Mouse (Mus musculus) C2C12 (cell line): ENCODE data around the gene Reep1. TPM values are rescaled to one million over a fixed set of nuclear protein-coding genes. Genes with fewer than 3 reads are reported as not detected.

Experiments used
- H3K27me3 ChIP-seq: one replicate; pipeline ENCODE4 v1.6.1; 2011; ENCODE audit not compliant: control insufficient read depth, insufficient read depth, insufficient read length
- H3K36me3 ChIP-seq: one replicate; pipeline ENCODE4 v1.6.1; 2011; ENCODE audit not compliant: control insufficient read depth, insufficient read depth
- H3K4me3 ChIP-seq: one replicate; pipeline ENCODE4 v1.5.1; 2011; ENCODE audit warnings: mild to moderate bottlenecking, control low read depth; ENCODE audit not compliant: poor library complexity, insufficient read depth, severe bottlenecking
- H3K79me2 ChIP-seq: one replicate; pipeline ENCODE4 v1.6.1; 2011; ENCODE audit not compliant: control insufficient read depth, insufficient read depth
- H3K79me3 ChIP-seq: one replicate; pipeline ENCODE4 v1.6.1; 2011; ENCODE audit warnings: low read depth, control low read depth
- H3ac ChIP-seq: one replicate; pipeline ENCODE3; 2011; ENCODE audit warnings: low read depth; ENCODE audit not compliant: control insufficient read depth, insufficient read length
- CEBPB ChIP-seq: IDR thresholded peaks from one replicate; pipeline ENCODE4 v1.6.1; 2011; ENCODE audit warnings: low read depth, mild to moderate bottlenecking, control low read depth, moderate library complexity
- CTCF ChIP-seq: IDR thresholded peaks from one replicate; pipeline ENCODE4 v1.5.1; 2011; ENCODE audit not compliant: control insufficient read depth, insufficient read depth, insufficient read length
- FOSL1 ChIP-seq: IDR thresholded peaks from one replicate; pipeline ENCODE4 v1.8.0; 2011; ENCODE audit warnings: mild to moderate bottlenecking, low read length; ENCODE audit not compliant: poor library complexity, insufficient read depth, severe bottlenecking
- MAX ChIP-seq: IDR thresholded peaks from one replicate; pipeline ENCODE4 v1.6.1; 2011; ENCODE audit warnings: mild to moderate bottlenecking, control low read depth
- MYOD1 ChIP-seq: IDR thresholded peaks from one replicate; pipeline ENCODE4 v1.6.1; 2011; ENCODE audit warnings: low read depth; ENCODE audit not compliant: control insufficient read depth, insufficient read length
- MYOG ChIP-seq: IDR thresholded peaks from one replicate; pipeline ENCODE4 v1.6.1; 2011; ENCODE audit not compliant: control insufficient read depth, insufficient read length; ENCODE audit errors: extremely low read depth
- USF1 ChIP-seq: IDR thresholded peaks from one replicate; pipeline ENCODE4 v1.6.1; 2011; ENCODE audit warnings: low read depth, mild to moderate bottlenecking, control low read depth, moderate library complexity
- polyA plus RNA-seq: library from polyadenylated mRNA; unstranded; fragments of >200 nt; fragmentation: generic; extraction: Trizol; gene quantifications from one replicate; pipeline ENCODE4 v1.2.1, GENCODE M21; 2012; ENCODE audit warnings: missing spikeins

The Reep1 gene
- polyA plus RNA-seq, 1 experiment: 0.14 TPM

DNA sequence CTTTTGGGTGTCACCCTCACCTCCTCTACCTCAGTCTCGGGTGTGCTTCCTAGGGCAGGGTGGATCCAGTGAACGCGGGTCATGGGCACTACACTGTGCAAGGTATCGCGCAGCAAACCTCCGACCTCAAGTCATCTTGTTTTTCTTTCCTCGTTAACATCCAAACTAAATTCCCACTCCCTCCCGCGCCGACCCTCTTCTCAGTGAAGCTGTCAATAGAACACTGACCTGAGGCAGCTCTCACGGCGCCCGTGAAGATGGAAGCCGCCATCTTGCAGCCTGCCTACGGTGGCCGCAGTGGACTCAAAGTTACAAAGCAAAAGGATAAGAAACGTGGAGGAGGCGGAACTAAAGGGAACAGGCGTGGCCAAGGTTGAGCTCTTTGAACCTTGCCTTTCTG, 116.1 kb downstream of the Reep1 start:
- no peaks in the 10 kb centered on the region for H3K36me3 ChIP-seq

DNA sequence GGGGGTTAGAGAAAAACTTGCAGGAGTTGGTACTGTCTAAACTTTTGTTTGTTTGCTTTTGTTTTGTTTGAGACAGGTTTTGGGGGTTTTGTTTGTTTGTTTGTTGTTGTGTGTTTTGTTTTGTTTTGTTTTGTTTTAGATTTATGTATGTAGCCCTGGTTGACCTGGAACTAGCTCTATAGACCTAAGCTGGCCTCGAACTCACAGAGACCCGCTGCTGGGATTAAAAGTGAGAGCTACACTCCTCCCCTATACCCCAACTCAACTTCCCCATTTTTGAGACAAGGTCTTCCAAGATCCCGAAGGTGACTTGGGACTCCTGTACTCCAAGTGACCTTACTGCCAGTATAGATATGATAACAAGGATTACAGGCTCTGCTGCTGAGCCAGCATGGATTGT, 116.6 kb downstream of the Reep1 start:
- Histone ChIP-seq H3ac (no peak overlapping the region), H3K79me3 (peaks cover 13% of the 10 kb centered on the region), H3K27me3 (no peaks in the 10 kb centered on the region), H3K4me3 (no peak overlapping the region), H3K79me2 (peaks cover 38% of the 10 kb centered on the region), H3K36me3 (no peaks in the 10 kb centered on the region)
- TF ChIP-seq USF1: no peak
- no peak for TF ChIP-seq MYOD1
- TF ChIP-seq CEBPB: no peak
- TF ChIP-seq MAX: no peak
- no peak for TF ChIP-seq FOSL1
- TF ChIP-seq MYOG: no peak
- TF ChIP-seq CTCF: no peak

More for the DNA sequence above, 116.1 kb downstream of the Reep1 start:
- H3K79me3 ChIP-seq: peaks cover 13% of the 10 kb centered on the region
- TF ChIP-seq MYOD1 (no peak), CEBPB (no peak), MAX (peak; percentile 81)
- no peaks in the 10 kb centered on the region for H3K27me3 ChIP-seq
- peaks cover 38% of the 10 kb centered on the region for H3K79me2 ChIP-seq
- peak overlapping the region; percentile 83 for H3K4me3 ChIP-seq
- H3ac ChIP-seq: peak overlapping the region; percentile 94

DNA sequence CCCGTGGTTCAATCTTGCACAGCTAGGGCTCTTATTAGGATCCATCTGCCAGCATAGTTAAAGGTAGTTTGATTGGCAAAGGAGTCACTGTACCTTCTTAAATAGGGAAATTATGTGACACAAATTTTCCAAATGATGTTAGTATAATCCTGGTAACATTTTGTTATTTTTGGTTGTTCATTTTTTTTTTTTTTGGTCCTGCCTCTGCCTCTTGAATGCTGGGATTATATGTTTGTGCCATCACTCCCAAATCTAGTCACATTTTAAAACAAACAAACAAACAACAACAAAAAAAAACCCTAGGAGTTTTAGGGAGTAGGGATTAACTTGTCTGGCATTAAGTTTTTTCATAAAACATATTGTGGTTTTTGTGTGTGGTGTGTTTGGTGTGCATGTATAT, 119.5 kb downstream of the Reep1 start, which contains the start of gene Mrpl35:
Mrpl35 (minus strand) TSS at position 101 of the 400 bp plus-strand sequence.
- Histone ChIP-seq H3K79me2 (peaks cover 24% of the 10 kb centered on the region), H3K36me3 (no peaks in the 10 kb centered on the region), H3K79me3 (peaks cover 10% of the 10 kb centered on the region), H3ac (no peak within 1 kb of the TSS), H3K4me3 (no peak within 1 kb of the TSS), H3K27me3 (no peaks in the 10 kb centered on the region)
- TF ChIP-seq MYOD1 (no peak), MAX (no peak), USF1 (no peak), MYOG (no peak), FOSL1 (no peak), CEBPB (no peak), CTCF (no peak)

DNA sequence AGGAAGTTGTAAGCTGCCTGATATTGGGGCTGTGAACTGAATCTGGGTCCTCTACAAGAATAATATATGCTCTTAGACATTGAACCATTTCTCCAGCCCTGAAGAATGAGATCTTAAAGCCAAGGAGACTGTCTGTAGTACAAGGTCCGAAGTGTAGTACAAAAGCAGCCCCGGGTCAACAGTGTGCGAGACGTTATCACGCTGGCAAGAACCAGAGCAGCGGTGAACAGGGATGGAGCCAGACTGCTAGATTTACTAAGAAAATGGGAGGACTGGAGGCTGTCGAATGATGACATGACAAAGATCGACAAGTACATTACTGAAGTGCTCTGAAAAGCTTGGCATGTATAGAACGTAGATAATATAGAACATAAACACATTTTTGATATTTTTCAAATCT, 122.4 kb downstream of the Reep1 start:
- Histone ChIP-seq H3K79me3 (peaks cover 30% of the 10 kb centered on the region), H3K4me3 (no peak overlapping the region), H3ac (no peak overlapping the region), H3K36me3 (peaks cover 15% of the 10 kb centered on the region), H3K27me3 (no peaks in the 10 kb centered on the region), H3K79me2 (peaks cover 35% of the 10 kb centered on the region)
- no peak for TF ChIP-seq CTCF
- no peak for TF ChIP-seq CEBPB
- TF ChIP-seq MYOG: no peak
- no peak for TF ChIP-seq USF1
- TF ChIP-seq MAX: no peak
- TF ChIP-seq MYOD1: no peak
- TF ChIP-seq FOSL1: no peak

DNA sequence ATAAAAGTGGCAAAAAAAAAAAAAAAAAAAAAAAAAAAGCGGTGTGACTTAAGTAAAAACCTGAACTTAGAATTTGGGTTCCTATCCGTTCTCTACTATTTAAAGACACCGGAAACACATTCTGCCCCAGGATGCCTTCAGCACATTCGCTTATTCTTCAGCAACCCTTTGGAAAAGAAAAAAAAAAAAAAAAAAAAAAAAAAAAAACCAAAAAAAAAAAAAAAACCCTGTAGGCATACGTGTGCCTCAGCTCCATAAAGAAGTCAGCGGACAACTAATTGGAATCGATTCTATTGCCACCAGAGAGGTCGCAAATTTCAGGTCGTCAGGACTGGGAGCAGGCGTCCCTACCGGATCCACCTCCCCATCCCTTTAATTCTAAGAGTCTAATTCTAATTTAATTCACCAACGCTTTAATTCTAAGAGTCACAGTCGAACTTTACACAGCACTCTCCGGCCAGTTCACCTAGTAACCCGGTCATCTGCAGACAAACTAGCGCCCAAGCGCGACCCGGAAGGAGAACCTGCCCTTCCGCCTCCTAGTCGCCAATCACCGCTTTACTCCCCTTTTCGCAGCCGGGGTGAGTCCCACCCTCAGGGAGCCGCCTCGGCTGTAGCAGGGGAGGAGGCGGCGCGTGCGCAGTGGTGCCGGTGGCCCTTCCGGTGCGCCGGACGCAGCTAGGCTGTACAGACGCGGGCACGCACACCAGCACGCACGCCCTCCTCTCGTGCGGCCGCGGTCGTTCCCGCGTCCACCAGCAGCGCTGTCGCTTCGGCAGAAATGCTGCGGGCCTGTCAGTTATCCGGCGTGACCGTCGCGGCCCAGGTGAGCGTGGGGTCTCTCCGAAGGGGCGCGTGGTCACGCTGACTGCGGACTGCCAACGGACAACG, 123.6 kb downstream of the Reep1 start, which contains the start of gene Immt:
Immt (plus strand) TSS at position 642 of the 891 bp plus-strand sequence.
- Histone ChIP-seq H3ac (peak within 1 kb of the TSS; percentile 96), H3K4me3 (peak within 1 kb of the TSS; percentile 97), H3K79me3 (peaks cover 39% of the 10 kb centered on the region), H3K27me3 (no peaks in the 10 kb centered on the region), H3K79me2 (peaks cover 46% of the 10 kb centered on the region), H3K36me3 (peaks cover 24% of the 10 kb centered on the region)
- TF ChIP-seq CEBPB (no peak), FOSL1 (no peak), MAX (no peak), MYOG (no peak), MYOD1 (no peak), USF1 (no peak), CTCF (no peak)

DNA sequence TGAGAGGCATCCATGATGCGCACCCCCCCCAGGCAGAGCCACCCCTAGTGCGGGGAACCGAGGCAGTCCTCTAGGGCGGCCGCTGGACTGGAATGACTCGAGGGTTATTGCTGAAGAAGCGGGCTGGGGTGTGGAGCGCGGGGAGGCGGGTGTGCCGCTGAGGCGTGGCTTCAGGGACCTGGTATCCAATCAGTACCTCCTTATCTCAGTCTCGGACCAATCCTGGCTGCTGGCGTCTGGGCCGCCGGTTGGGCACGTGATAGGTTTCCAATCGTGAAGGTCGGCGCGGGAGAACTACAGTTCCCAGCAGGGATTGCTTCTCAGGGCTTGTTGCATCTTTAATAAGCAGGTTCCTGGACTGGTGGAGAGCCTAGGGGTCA, 124.2 kb downstream of the Reep1 start:
- Histone ChIP-seq H3K4me3 (peak overlapping the region; percentile 97), H3ac (peak overlapping the region; percentile 96), H3K36me3 (peaks cover 30% of the 10 kb centered on the region), H3K27me3 (no peaks in the 10 kb centered on the region), H3K79me2 (peaks cover 53% of the 10 kb centered on the region), H3K79me3 (peaks cover 46% of the 10 kb centered on the region)
- TF ChIP-seq USF1 (peak; percentile 98), MAX (no peak)
